Mouse (Mus musculus) myocyte (in vitro differentiated cells): Measurements from ENCODE around the gene Tiam2.
A peak's percentile ranks its signal among the peaks of the same experiment; 100 is the strongest.

Source experiments
- E2F4 ChIP-seq: IDR thresholded peaks from one replicate; pipeline ENCODE4 v1.6.1; 2011; ENCODE audit warnings: mild to moderate bottlenecking, control low read depth, moderate library complexity; ENCODE audit not compliant: insufficient read depth
- MAX ChIP-seq: IDR thresholded peaks from one replicate; pipeline ENCODE4 v1.6.1; 2011; ENCODE audit warnings: low read depth, mild to moderate bottlenecking, control low read depth
- MYOG ChIP-seq, 3 experiments: IDR thresholded peaks; one replicate each; pipeline ENCODE4 v1.6.1; 2011; ENCODE audit warnings: control low read depth in 2 of 3, low read depth in 2 of 3, mild to moderate bottlenecking in 2 of 3; ENCODE audit not compliant: insufficient read length in 2 of 3, control insufficient read depth in 1 of 3, insufficient read depth in 1 of 3
- POLR2A ChIP-seq: IDR thresholded peaks from one replicate; pipeline ENCODE4 v1.6.1; 2011; ENCODE audit warnings: low read depth, mild to moderate bottlenecking, control low read depth, moderate library complexity; ENCODE audit not compliant: insufficient read length
- POLR2AphosphoS2 ChIP-seq: IDR thresholded peaks from one replicate; pipeline ENCODE4 v1.6.1; 2011; ENCODE audit warnings: low read depth, control low read depth; ENCODE audit not compliant: insufficient read length
- REST ChIP-seq: IDR thresholded peaks from one replicate; pipeline ENCODE4 v1.6.1; 2011; ENCODE audit warnings: mild to moderate bottlenecking, control low read depth, moderate library complexity; ENCODE audit not compliant: insufficient read depth, insufficient read length
- SRF ChIP-seq: IDR thresholded peaks from one replicate; pipeline ENCODE4 v1.6.1; 2011; ENCODE audit warnings: low read depth; ENCODE audit not compliant: control insufficient read depth, insufficient read length
- USF1 ChIP-seq: IDR thresholded peaks from one replicate; pipeline ENCODE4 v1.6.1; 2011; ENCODE audit warnings: low read depth, mild to moderate bottlenecking, control low read depth, moderate library complexity

- TF ChIP-seq POLR2A (no peak), MYOG (IDR thresholded peaks at IDR 0.05; ENCODE audit: control insufficient read depth in 1 of 3, insufficient read depth in 1 of 3, insufficient read length in 2 of 3, low read depth in 2 of 3) (no peak), E2F4 (no peak), POLR2AphosphoS2 (no peak), MAX (no peak), USF1 (peak; percentile 58), SRF (no peak), REST (no peak)
These were observed 3.1 kb downstream of the Tiam2 start for GRCm38 (mm10) chr17:3329429-3329828.
